ENCODE assay signal across 23 mouse cellular contexts in genomic region chr12:95132804-95133203, GRCm38 (mm10).
DNase-seq lines count a peak whose midpoint lies in the region; ATAC-seq and TF ChIP-seq lines count a peak whose summit lies in the region.
"Had no signal": no experiment of that assay in that cellular context is flagged by ENCODE, and none has a peak within 500 bp of the region (broad histone marks: within the 10 kb centered on the region; RNA-seq: fewer than 3 reads in every experiment).

No protein-coding gene starts in this region.

- no peak overlapping the region for H3K4me3 ChIP-seq in kidney, embryonic 15.5 days (replicated peaks)
- no peak overlapping the region for H3K4me3 ChIP-seq in lung, embryonic 14.5 days (ENCODE audit: low read depth, low read length)
- H3K4me3 ChIP-seq in limb, embryonic 14.5 days (replicated peaks; ENCODE audit: low read length): no peak overlapping the region
- no peak overlapping the region for H3K4me3 ChIP-seq in layer of hippocampus, adult 2 months
- H3K4me3 ChIP-seq: embryonic facial prominence, embryonic 12.5 days; forebrain, embryonic 13.5 days; heart, adult 2 months; heart, embryonic 13.5 days; left cerebral cortex, adult 2 months; midbrain, embryonic 13.5 days had no signal

- no peaks in the 10 kb centered on the region for H3K27me3 ChIP-seq in kidney, embryonic 15.5 days
- no peaks in the 10 kb centered on the region for H3K27me3 ChIP-seq in lung, embryonic 14.5 days (ENCODE audit: insufficient read depth, low read length)
- no peaks in the 10 kb centered on the region for H3K27me3 ChIP-seq in limb, embryonic 14.5 days (ENCODE audit: control insufficient read depth, insufficient read depth, low read length)
- H3K27me3 ChIP-seq: embryonic facial prominence, embryonic 12.5 days; forebrain, embryonic 13.5 days; heart, embryonic 13.5 days; midbrain, embryonic 13.5 days had no signal

- H3K9me3 ChIP-seq in kidney, embryonic 15.5 days (replicated peaks): no peaks in the 10 kb centered on the region
- H3K9me3 ChIP-seq in lung, embryonic 14.5 days (ENCODE audit: low read depth, low read length): no peaks in the 10 kb centered on the region
- H3K9me3 ChIP-seq in limb, embryonic 14.5 days (ENCODE audit: control insufficient read depth, low read length): no peaks in the 10 kb centered on the region
- H3K9me3 ChIP-seq: embryonic facial prominence, embryonic 12.5 days; forebrain, embryonic 13.5 days; heart, embryonic 13.5 days; midbrain, embryonic 13.5 days had no signal

- 44% methylated on average over 1 of the region's 1 CpGs for WGBS in kidney, embryonic 15.5 days
- WGBS in lung, embryonic 14.5 days: 51% methylated on average over 1 of the region's 1 CpGs
- 13% methylated on average over 1 of the region's 1 CpGs for WGBS in limb, embryonic 14.5 days

- no peak for DNase-seq in kidney, adult 8-10 months
- peak; percentile 16 for DNase-seq in lung, embryonic 14.5 days
- DNase-seq in lung, postnatal 4 days: no peak
- DNase-seq in brain, adult 2 months (ENCODE audit: low read depth, low spot score): peak; percentile 31
- peak; percentile 22 for DNase-seq in limb, embryonic 14.5 days (ENCODE audit: low spot score)
- no peak for DNase-seq in layer of hippocampus, adult 2 months (ENCODE audit: low spot score in 2 of 2)
- DNase-seq: adrenal gland, postnatal 25 days; cerebellum, adult 11 months; cerebellum, postnatal 25 days; gastrocnemius, postnatal 36 days; heart, adult 2 months; heart, postnatal 14 days; lung, postnatal 10 days; right cerebral cortex, postnatal 25 days; thymus, postnatal 14 days had no signal

- no peak overlapping the region for H3K9ac ChIP-seq in kidney, embryonic 15.5 days
- H3K9ac ChIP-seq in lung, embryonic 14.5 days: no peak overlapping the region
- H3K9ac ChIP-seq in limb, embryonic 14.5 days (ENCODE audit: low read depth, low read length, severe bottlenecking): no peak overlapping the region
- H3K9ac ChIP-seq: embryonic facial prominence, embryonic 12.5 days; forebrain, embryonic 13.5 days; heart, embryonic 13.5 days; midbrain, embryonic 13.5 days had no signal

- H3K4me2 ChIP-seq in kidney, embryonic 15.5 days: no peak overlapping the region
- H3K4me2 ChIP-seq in lung, embryonic 14.5 days: no peak overlapping the region
- no peak overlapping the region for H3K4me2 ChIP-seq in limb, embryonic 14.5 days (replicated peaks; ENCODE audit: low read depth, low read length, severe bottlenecking)
- H3K4me2 ChIP-seq: embryonic facial prominence, embryonic 12.5 days; forebrain, embryonic 13.5 days; heart, embryonic 13.5 days; midbrain, embryonic 13.5 days had no signal

- peak; percentile 56; the same call in 1 of the 2 replicates for ATAC-seq in kidney, embryonic 15.5 days (replicated peaks; ENCODE audit: low FRiP score)
- ATAC-seq in lung, embryonic 14.5 days (ENCODE audit: insufficient read depth): peak; percentile 41; the same call in 1 of the 2 replicates
- no peak; the same call in 1 of the 2 replicates for ATAC-seq in limb, embryonic 14.5 days (ENCODE audit: low FRiP score, low read depth)
- ATAC-seq: forebrain, embryonic 13.5 days; hindbrain, postnatal 0 days; intestine, embryonic 16.5 days; midbrain, embryonic 13.5 days had no signal

- H3K27ac ChIP-seq in kidney, embryonic 15.5 days: 0 out of 2 replicates have a peak overlapping the region, but pooled peaks have one; percentile 37
- no peak overlapping the region for H3K27ac ChIP-seq in lung, embryonic 14.5 days (ENCODE audit: low read depth)
- no peak overlapping the region for H3K27ac ChIP-seq in limb, embryonic 14.5 days (replicated peaks; ENCODE audit: low read depth, low read length)
- no peak overlapping the region for H3K27ac ChIP-seq in layer of hippocampus, adult 2 months
- H3K27ac ChIP-seq: embryonic facial prominence, embryonic 12.5 days; forebrain, embryonic 13.5 days; heart, adult 2 months; heart, embryonic 13.5 days; hindbrain, postnatal 0 days; left cerebral cortex, adult 2 months; midbrain, embryonic 13.5 days had no signal

- H3K4me1 ChIP-seq in kidney, embryonic 15.5 days: no peaks in the 10 kb centered on the region
- H3K4me1 ChIP-seq in lung, embryonic 14.5 days (ENCODE audit: insufficient read depth): no peaks in the 10 kb centered on the region
- H3K4me1 ChIP-seq in limb, embryonic 14.5 days (ENCODE audit: control insufficient read depth, insufficient read depth, low read length): 0 out of 2 replicates have a peak, but pooled peaks cover 8% of the 10 kb centered on the region
- H3K4me1 ChIP-seq: embryonic facial prominence, embryonic 12.5 days; midbrain, embryonic 13.5 days had no signal

- TF ChIP-seq CTCF in lung, embryonic 14.5 days (IDR thresholded peaks at IDR 0.05; ENCODE audit: low read depth): no peak
- no peak for TF ChIP-seq CTCF in layer of hippocampus, adult 2 months (conservative IDR thresholded peaks at IDR 0.05)

- TF ChIP-seq POLR2A in limb, embryonic 14.5 days (IDR thresholded peaks at IDR 0.05; ENCODE audit: borderline replicate concordance, extremely low read depth, insufficient read depth, insufficient read length): no peak

- H3K36me3 ChIP-seq in kidney, embryonic 15.5 days: no peaks in the 10 kb centered on the region
- no peaks in the 10 kb centered on the region for H3K36me3 ChIP-seq in lung, embryonic 14.5 days (ENCODE audit: insufficient read depth)
- H3K36me3 ChIP-seq in limb, embryonic 14.5 days (ENCODE audit: control insufficient read depth, insufficient read depth, low read length): no peaks in the 10 kb centered on the region
- H3K36me3 ChIP-seq: embryonic facial prominence, embryonic 12.5 days; heart, embryonic 13.5 days; midbrain, embryonic 13.5 days had no signal

Comparison
In these comparisons a context has a peak if more than half of its experiments do, and no peak if none do; other contexts are left out.
1. DNase-seq: peak in lung, embryonic 14.5 days (single experiment), brain, adult 2 months (single experiment) and limb, embryonic 14.5 days (single experiment); none in kidney, adult 8-10 months (0 of 2), lung, postnatal 4 days (0 of 2) and layer of hippocampus, adult 2 months (0 of 2).